In genomic region chr10:89686139-89686808, GRCm38 (mm10) we compare ENCODE assay signal across 8 mouse cellular contexts. TPM values are rescaled to one million over a fixed set of nuclear protein-coding genes. Genes with fewer than 3 reads are reported as not detected.
DNase-seq lines count a peak whose midpoint lies in the region; ATAC-seq and TF ChIP-seq lines count a peak whose summit lies in the region.

Scyl2 (minus strand) TSS chr10:89686285.

- no peaks in the 10 kb centered on the region for H3K27me3 ChIP-seq in embryonic facial prominence, embryonic 15.5 days
- no peaks in the 10 kb centered on the region for H3K27me3 ChIP-seq in kidney, embryonic 14.5 days (ENCODE audit: control insufficient read depth, insufficient read depth, low read length)
- H3K27me3 ChIP-seq in limb, embryonic 15.5 days = no peaks in the 10 kb centered on the region

- no peak for TF ChIP-seq CTCF in bone marrow, adult 2 months (IDR thresholded peaks at IDR 0.05; ENCODE audit: control insufficient read depth, insufficient read depth, low read length)

- DNase-seq in 416B (ENCODE audit: low read depth) = peak; percentile 90
- peak; percentile 90 to 92 for DNase-seq in heart, adult 9 months (ENCODE audit: low spot score in 2 of 2)
- peak; percentile 74 to 89 for DNase-seq in monocyte, adult 2 months (ENCODE audit: low read depth in 1 of 2, low spot score in 2 of 2)
- peak; percentile 94 to 95 for DNase-seq in spleen, postnatal 36 days (ENCODE audit: low spot score in 2 of 2)

- no peaks in the 10 kb centered on the region for H3K9me3 ChIP-seq in embryonic facial prominence, embryonic 15.5 days (replicated peaks)
- H3K9me3 ChIP-seq in kidney, embryonic 14.5 days (ENCODE audit: control insufficient read depth, low read length) = no peaks in the 10 kb centered on the region
- H3K9me3 ChIP-seq in limb, embryonic 15.5 days = no peaks in the 10 kb centered on the region

- H3K36me3 ChIP-seq in embryonic facial prominence, embryonic 15.5 days = no peaks in the 10 kb centered on the region; the same call in 1 of the 2 replicates
- no peaks in the 10 kb centered on the region for H3K36me3 ChIP-seq in kidney, embryonic 14.5 days (ENCODE audit: control insufficient read depth, insufficient read depth, low read length)
- H3K36me3 ChIP-seq in limb, embryonic 15.5 days = no peaks in the 10 kb centered on the region

- peak within 1 kb of the TSS; percentile 74 for H3K4me3 ChIP-seq in bone marrow, adult 2 months (replicated peaks; ENCODE audit: control insufficient read depth, low read depth, low read length)
- H3K4me3 ChIP-seq in embryonic facial prominence, embryonic 15.5 days (replicated peaks) = peak within 1 kb of the TSS; percentile 99
- H3K4me3 ChIP-seq in kidney, embryonic 14.5 days (ENCODE audit: low read length) = peak within 1 kb of the TSS; percentile 96
- peak within 1 kb of the TSS; percentile 97 for H3K4me3 ChIP-seq in limb, embryonic 15.5 days

- peak within 1 kb of the TSS; percentile 72 for H3K27ac ChIP-seq in bone marrow, adult 2 months (ENCODE audit: control insufficient read depth, insufficient read depth, low read depth, low read length, poor library complexity)
- H3K27ac ChIP-seq in embryonic facial prominence, embryonic 15.5 days (replicated peaks) = peak within 1 kb of the TSS; percentile 60; the same call in 1 of the 2 replicates
- H3K27ac ChIP-seq in kidney, embryonic 14.5 days (ENCODE audit: low read depth, low read length) = peak within 1 kb of the TSS; percentile 61
- peak within 1 kb of the TSS; percentile 54; the same call in 1 of the 2 replicates for H3K27ac ChIP-seq in limb, embryonic 15.5 days

- peak; percentile 98 for ATAC-seq in embryonic facial prominence, embryonic 15.5 days (ENCODE audit: insufficient number of reproducible peaks, low FRiP score, low TSS enrichment, low read depth)
- peak; percentile 99 for ATAC-seq in kidney, embryonic 14.5 days (ENCODE audit: low FRiP score, low TSS enrichment)
- ATAC-seq in limb, embryonic 15.5 days (ENCODE audit: insufficient number of reproducible peaks, low FRiP score, low TSS enrichment, low read depth) = peak; percentile 96

- H3K4me2 ChIP-seq in embryonic facial prominence, embryonic 15.5 days (replicated peaks) = peak within 1 kb of the TSS; percentile 65
- H3K4me2 ChIP-seq in kidney, embryonic 14.5 days (replicated peaks; ENCODE audit: low read depth, low read length) = peak within 1 kb of the TSS; percentile 66
- peak within 1 kb of the TSS; percentile 76 for H3K4me2 ChIP-seq in limb, embryonic 15.5 days

- peak within 1 kb of the TSS; percentile 97 for H3K9ac ChIP-seq in embryonic facial prominence, embryonic 15.5 days
- peak within 1 kb of the TSS; percentile 85 for H3K9ac ChIP-seq in kidney, embryonic 14.5 days (ENCODE audit: low read depth, low read length)
- H3K9ac ChIP-seq in limb, embryonic 15.5 days = peak within 1 kb of the TSS; percentile 72

- H3K4me1 ChIP-seq in bone marrow, adult 2 months (ENCODE audit: control insufficient read depth, insufficient read depth, low read length) = no peaks in the 10 kb centered on the region; the same call in 1 of the 2 replicates
- peaks cover 5% of the 10 kb centered on the region; the same call in 1 of the 2 replicates for H3K4me1 ChIP-seq in embryonic facial prominence, embryonic 15.5 days
- 0 out of 2 replicates have a peak, but pooled peaks cover 4% of the 10 kb centered on the region for H3K4me1 ChIP-seq in kidney, embryonic 14.5 days (ENCODE audit: control insufficient read depth, insufficient read depth, low read length)
- H3K4me1 ChIP-seq in limb, embryonic 15.5 days = peaks cover 11% of the 10 kb centered on the region

- peak; percentile 44; the same call in 1 of the 2 replicates for TF ChIP-seq POLR2A in bone marrow, adult 2 months (IDR thresholded peaks at IDR 0.05; ENCODE audit: borderline replicate concordance, control insufficient read depth, low read depth, low read length)

- WGBS in bone marrow, adult 2 months = 7% methylated on average over 31 of the region's 31 CpGs
- 4% methylated on average over 31 of the region's 31 CpGs for WGBS in embryonic facial prominence, embryonic 15.5 days
- 4% methylated on average over 31 of the region's 31 CpGs for WGBS in kidney, embryonic 14.5 days
- WGBS in limb, embryonic 15.5 days = 5% methylated on average over 31 of the region's 31 CpGs

RNA-seq across cellular contexts. Expression of gene Scyl2, which starts in this region (rescaled TPM):
- polyA plus RNA-seq in bone marrow, adult 2 months (2011; ENCODE audit: insufficient read depth, insufficient read length, low replicate concordance, missing spikeins) = 8.8 and 11.8 TPM in 2 replicates
- polyA plus RNA-seq in embryonic facial prominence, embryonic 15.5 days (2015; fragmentation: Nextera tagmentation; extraction: Ambion mirVana) = 6.5 and 7.5 TPM in 2 replicates
- 9.2 and 16.0 TPM in 2 replicates for polyA plus RNA-seq in kidney, embryonic 14.5 days (2014; fragmentation: Nextera tagmentation; extraction: Ambion mirVana)
- polyA plus RNA-seq in limb, embryonic 15.5 days (2015; fragmentation: Nextera tagmentation; extraction: Ambion mirVana) = 6.0 and 7.4 TPM in 2 replicates

Comparison
In these comparisons a context has a peak if more than half of its experiments do, and no peak if none do; other contexts are left out.
1. Peak in every context shown above with its lines: DNase-seq, ATAC-seq, H3K4me3 ChIP-seq and H3K27ac ChIP-seq.